Mouse (Mus musculus) cerebellum, adult 11 months (tissue): ENCODE data around the gene Mbnl2.

ENCODE experiments used
- DNase-seq: peaks from one replicate; pipeline ENCODE4 v3.0.0; 2022

Gene Mbnl2

DNA sequence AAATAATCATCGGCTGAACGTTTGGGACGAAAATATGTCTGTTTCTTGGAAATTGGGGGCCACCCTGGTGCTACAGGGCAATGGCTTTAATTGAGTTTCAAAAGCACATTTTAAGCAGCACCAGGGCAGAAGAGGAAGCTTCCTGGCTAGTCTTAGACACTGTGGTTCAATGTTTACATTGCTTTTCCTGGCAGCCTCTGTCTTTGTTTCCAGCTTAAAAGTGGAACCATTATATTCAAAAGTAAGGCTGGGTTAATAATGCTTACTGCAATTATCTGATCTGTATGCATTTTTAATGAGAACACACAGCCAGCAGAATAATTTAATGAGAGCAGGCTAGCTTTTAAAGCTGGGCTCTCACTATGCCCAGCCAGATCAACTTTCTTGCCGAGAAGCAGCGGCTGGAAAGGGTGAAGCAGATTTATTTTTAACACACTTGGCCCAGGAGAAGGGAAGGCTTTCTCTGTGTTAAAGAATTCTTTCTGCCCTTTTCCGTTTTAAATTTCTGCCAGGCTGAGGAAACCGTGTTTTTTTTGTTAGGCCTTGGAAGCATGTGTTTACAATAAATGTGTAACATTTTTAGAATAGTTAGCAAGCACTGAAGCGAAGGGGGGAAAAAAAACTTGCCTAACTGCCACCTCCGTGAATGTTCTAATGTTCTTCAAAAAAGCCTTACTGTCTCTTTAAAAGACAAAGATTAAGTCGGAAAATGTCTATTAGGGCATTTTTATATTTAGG is 1.0 kb downstream of the Mbnl2 start:
- DNase-seq, result no peak

DNA sequence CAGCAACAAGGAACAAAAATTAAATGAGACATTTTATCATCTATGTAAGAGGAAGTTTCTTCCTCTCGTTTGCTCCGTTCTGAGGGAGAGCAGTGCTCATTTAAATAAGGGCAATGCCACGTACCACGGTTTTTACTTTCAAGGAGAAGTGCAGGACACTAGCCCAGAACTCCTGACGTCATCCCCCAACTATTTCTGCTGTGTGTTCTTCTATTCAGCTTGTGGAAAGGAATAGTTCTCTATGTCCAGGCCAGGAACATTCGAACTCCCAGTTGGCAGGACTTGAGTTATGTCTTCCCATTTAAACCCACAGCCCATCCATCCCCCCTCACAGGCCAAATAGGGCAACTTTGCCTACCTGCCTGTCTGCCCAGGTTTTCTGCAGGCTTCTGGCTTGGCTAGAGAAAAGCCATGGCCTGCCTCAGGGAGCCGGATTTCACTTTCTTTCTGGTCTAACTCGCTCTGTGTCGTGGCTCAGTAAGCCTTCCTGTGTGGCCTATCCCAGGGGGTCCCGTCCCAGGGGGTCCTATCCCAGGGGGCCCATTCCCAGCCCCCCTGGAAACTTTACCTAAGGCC is 1.7 kb downstream of the Mbnl2 start:
- no peak for DNase-seq

DNA sequence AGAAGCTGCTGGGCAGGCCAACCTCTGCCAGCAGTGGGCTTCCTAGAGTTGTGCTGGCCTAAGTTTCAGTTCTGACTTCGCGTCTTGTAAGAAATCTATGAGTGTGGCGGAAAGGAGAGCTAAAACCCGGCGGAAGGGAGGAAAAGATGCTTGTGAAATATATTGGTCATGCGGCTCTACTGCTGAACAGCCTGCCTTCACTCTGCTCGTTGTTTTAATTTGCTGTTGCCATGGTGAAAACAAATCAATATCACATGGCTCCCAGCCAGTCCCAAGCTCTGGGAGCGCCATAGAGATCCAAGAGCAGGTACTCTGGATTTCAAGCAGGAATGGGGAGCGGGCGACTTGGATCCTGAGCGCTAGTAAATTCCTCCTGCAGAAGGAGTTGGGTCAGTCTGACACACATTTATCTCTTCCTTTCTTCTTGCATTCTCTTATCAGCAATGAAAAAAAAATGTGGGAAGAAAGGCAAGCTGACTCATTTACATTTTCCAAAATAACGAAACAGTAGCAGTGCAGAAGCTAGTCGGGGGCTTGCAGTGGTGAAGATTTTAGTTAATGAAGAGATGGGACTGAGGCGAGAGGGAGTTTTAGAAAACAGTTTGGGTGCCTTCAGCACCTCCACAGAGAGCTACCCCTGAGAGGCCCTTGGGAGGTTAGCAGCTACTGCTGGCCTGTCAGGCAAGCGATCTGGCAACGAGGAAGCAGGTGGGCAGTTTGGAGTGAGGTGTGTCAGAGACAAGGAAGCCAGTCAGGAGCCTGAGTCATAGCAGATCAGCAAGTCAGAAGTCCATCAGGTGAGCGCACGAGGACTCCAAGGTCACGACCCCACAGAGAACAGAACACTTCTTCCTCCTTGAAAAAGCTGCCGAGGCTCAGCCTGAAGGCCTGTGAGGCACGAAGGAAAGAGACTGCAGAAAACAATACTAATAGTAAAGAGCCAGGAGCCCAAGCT is 3.1 kb downstream of the Mbnl2 start:
- no peak for DNase-seq

DNA sequence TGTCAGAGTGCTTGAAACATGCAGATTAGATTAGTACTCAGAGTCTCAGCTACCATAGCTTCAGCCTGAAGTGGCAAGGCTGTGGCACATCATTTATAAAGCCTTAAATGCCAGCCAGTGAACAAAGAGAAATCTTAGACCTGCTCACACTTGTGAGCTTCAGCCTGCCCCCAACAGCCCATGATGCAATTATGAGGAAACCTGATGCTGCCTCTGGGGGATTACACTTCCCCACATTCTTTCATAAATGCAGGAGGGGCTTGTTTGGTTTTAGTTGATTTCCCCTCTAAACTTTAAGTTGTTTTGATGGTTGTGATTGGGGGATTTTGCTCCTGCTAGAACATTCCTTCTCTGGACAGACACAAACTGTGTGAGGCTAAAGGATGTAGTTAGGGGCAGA is 4.7 kb downstream of the Mbnl2 start:
- DNase-seq, result no peak

DNA sequence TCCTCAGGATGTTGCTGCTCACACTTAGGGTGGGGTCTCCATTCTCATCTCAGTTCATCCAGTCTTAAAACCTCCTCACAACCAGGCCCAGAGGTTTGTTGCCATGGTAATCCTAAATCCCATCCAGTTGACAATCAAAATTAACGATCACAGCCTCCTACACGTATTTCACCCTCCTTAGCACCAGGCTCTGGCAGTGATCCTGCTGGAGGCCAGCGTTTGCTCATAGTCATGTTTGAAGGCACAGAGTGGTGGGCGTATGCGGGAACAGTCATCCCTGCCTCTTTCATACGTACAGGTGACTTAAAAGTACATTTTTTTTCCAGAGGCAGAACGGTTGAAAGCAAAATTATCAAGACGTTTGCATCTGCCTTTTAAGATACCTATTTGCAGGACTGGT is 8.3 kb downstream of the Mbnl2 start:
- no peak for DNase-seq

DNA sequence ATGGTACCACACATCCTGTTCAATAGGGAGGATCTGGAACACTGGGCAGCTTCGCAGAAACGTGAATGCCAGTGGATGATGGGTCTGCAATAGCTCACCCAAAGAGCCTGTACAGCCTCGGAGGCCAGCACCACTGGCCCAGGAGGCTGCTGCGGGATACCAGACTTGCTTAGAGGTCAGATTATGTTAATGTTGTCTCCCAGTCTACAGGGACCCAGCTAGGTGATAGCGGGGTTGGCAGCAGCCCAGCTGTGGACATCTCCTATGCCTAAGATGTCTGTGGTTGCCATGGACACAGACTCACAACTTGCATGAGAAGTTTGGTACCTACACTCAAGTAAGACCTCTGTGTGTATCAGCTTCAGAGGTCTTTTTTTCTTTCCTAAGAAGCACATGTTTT is 9.0 kb downstream of the Mbnl2 start:
- DNase-seq, result no peak

DNA sequence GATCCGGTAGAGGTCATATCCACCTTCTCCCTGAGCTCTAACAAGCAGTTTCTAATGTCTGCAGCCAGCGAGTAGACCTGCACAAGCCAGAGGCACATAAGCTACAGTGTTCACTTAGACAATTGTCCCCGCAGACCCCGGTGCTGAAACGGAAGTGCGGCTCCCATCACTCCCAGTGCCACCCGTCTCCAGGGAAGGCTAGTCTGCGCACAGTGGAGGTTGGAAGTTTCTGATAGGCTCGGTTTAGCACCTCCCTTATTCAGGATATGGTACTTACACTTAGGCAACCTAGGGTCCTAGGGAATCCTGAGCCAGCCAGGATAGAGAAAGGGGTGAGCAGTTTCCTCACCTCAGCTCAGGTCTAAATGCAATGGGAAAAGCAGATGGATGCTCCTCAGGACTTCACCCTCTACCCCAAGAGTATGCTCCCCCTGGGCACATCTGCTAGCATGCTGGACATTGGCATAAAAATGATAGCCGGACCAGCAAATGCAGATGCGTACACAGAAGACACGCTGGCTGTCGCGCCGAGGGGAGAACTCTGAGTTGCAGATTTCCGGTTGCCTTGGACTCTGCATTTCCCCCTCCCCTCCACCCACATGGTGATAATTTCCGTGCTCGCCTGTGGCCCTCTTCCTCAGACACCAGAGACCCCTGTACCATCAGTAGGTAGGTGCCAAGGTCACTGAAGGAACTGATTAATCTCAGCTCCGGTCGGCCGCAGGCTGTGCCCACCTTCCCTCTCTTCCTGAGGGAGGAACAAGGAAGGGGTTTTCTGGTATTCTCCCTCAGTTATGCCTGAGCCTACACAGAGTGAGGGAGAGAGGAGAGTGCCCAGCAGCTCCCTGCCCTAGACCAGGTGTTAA is 11.9 kb downstream of the Mbnl2 start:
- no peak for DNase-seq

DNA sequence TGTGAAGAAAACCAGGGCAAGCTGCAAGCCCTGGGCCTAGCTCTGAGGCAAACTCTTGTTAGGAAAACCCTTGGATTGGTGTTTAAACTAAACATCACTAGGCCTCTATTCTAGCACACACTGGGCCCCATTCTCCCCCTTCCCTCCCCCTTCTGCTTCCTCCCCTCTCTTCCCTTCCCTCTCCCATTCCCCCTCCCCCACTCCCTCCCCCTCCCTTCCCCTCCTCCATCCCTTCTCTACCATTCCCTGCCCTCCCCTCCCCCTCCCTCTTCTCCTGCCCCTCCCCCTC is 12.5 kb downstream of the Mbnl2 start:
- DNase-seq, result no peak

DNA sequence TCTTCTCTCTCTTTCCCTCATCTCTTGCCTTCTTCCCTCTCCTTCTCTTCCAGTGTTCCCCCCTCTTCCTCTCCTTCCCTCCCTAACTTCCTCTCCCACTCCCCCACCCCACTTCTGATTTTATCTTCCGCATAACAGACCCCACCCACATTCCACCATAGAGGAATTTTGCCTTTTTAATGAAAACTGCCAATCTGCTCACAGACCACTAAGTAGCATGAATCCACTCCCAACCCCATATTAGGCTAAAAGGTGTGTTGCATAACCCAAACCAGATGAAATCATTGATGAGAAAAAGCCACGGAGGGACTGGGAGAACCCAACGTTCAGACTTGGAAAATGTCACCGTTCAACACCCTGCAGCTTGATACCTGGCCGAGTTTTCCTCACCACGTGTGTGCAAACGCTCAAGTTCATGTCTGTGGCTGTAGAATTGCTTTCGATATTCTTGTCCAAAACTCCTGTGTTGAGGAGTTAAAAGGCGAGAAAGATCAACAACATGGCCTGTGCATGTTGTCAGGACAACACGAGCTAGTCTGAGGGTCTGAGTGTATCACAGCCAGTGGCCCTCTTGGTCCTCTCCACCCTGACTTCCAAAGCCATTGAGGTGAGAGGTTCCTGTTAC is 13.0 kb downstream of the Mbnl2 start:
- DNase-seq, result no peak

DNA sequence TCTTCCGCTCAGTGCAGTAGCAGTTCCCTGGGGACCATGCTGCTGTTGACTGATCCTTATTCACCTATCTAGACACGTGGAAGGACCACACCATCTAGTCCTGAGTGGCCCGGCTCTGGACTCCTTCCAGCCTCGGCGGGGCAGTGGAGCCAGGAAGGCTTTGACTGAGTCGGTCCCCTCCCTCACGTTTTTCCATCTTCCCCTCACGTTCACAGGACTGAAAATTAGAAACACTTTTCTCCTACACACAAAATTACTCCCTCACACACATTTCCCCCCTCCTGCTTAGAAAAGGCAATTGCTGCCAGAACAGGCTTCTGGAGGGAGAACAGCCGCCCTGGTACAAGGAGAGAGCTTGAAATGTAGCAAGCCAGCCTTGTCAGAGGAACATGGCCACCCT is 13.6 kb downstream of the Mbnl2 start:
- no peak for DNase-seq

DNA sequence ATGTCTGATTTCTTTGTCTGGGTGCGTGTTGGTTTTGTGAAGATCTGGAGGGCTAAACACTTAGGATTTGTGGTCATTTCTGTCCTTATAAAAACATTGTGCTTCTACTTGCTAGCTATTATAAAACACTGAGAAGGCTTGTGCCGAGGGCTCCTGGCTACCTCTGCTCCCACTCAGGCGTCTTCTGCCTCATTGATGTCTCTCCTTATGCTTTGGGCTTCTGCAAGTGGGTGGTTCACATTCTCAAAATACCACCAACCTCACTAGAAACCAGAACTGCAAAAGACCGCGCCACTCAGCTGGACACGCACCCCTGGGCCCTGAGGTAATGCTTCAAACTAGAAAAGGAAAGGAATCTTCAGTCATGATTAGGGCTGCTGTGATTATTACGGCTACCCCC is 14.1 kb downstream of the Mbnl2 start:
- DNase-seq, result no peak

DNA sequence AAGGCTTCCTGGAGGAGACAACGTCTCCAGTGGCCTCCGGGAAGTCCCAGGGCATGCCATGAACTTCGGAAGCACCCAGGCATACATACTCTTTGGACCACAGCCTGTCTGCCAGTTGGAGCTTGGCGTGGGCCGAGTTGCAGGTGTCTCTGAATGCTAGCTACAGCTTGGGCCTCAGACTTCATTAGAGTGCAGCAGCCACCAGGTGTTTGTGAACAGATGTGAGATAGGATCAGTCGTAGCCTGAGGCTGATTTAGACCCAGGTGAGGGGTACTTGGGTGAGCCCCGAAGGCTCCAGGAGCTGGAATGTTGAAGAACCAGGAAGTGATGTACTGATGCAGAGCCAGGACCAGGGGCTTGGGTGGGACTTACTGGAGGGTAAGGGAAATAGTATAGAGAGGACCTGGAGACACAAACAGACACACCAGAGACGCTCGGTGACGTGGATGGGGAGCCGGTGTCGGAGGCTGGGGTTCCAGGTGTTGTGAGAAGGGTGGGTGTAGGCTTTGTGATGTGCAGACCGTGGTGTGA is 15.8 kb downstream of the Mbnl2 start:
- no peak for DNase-seq

DNA sequence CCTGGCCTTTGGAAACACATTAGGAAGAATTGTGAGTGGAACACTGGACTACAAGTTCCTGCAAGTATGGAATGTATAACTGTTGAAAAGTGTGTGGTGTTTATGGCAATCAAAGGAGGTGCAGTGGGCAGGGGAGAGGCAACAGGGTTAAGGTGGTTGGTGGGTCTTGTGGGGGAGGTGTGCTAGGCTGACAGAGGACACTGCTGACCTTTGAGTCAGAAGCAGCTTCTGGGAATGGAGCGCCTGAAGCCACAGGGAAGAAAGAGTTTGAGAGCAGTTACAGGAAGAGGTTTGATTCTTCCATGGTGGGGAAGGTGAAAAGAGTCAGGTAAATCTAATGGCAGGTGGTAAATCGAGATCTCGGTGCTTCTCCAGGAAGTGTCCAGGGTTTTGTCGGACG is 16.7 kb downstream of the Mbnl2 start:
- no peak for DNase-seq

DNA sequence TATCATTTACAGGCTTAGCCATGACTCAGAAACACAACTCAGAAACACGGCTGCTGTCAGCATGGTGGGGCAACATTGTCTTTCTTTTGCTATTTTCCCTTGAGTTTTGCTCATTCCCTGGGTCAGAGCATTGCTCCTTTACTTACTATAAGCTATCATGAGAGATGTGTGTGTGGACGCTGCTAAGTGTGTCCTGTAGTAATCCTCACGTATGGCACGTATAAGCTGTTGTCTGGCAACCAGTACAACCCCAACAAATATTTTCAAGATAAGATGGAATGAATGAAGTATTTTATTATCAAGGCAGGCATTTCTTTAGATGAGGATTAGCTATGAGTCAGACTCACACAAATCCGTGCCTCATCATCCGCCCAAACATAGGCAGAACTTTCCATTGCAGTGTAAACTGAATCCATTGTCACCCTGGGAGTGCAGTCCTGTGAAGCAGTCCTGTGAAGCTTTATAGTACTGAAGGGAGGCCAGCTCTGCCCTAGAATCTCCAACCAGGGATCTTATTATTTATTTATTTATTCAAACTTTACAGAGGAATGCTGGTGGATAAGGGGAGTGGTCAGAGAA is 17.2 kb downstream of the Mbnl2 start:
- DNase-seq, result no peak

DNA sequence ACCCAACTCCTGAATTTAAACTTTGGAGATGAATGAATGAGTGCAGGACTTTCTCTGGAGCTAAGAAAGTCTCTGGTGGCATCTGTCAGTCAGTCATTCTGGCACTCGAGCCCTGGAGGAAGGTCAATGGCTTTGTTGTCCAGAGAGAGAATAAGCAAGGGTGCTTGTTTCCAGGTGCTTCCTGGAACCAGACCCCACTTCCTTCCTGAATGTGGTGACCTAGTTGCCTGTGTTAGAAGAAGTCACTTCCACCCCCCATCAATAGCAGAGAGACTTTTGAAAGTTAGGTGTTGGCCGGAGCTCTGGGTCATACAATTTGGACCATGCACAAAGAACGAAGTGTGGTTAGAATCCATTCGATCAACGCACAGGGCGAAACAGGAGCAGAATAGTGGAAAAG is 19.0 kb downstream of the Mbnl2 start:
- DNase-seq, result no peak

DNA sequence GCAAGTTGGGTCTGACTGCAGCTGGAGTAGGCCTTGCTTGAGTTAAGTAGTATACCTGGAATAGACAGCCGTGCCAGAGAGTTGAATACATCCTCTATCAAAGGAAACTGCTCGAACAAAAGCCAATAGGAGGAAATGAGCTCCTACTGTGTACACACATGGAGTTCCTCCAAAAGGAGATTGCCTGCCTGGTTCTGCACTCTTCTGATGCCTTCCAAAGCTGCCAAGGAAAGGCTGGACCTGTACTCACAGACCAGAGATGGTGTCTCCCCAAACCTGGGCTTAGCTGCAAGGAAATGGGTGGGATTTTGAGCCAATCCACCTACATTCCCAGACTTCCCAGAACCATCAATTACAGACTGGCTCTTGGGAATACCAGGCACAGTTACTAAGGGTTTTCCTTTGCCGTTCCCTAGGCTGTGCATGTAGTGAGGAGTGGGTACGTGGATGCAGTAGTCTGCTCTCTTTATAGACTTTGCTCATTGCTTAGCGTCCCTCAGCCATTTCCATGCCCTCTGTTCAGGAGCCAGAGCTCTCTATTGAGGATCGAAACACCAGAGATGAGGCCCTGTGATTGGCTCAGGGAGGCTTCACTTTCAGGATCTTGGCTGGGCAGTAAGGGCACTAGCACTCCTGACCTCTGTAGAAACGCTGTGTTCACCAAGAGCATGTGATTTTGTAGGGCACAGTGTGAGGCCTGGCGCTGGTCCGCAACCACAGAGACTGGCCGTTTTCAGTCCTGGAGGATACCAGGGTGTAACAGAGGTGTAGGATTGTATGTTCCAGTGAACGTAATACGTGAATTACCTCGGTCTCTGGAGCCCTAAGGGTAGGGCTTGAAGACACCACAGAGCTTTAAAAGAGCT is 20.1 kb downstream of the Mbnl2 start:
- peak; percentile 47 for DNase-seq

DNA sequence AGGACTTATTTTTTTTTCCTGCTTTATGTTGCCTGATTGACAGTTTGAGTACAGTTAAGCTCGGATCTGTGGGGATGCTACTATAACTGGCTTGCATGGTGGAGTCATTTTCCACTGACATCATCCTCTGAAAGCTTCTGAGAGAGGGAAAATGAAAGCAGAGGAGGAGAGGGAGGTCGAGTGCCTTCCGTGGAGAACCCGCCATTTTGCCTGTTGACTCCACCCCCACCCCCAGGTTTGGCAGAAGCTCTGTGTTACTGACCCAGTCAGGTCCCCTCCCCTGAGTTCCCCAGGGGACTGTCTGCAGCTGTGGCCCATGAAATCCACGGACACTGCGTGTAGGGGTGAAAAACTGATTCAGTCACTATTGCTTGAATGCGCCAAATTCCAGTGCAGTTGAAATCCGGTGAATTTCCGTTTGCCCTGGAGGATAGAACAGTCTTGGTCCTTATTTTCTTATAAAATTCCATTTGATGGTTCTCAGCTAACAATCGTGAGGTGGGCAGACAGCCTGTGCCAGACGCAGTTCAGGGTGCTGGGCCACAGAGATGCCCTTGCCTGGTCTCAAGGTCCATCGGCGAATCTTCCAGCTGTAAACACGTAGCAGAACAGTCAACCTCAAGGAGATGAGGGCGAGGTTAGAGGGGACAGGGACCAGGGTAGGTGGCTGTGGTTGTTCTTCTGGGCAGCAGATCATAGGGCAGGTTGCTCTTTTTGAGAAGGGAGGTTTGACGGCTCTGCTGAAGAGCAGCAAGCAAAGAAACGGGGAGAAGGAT is 20.9 kb downstream of the Mbnl2 start:
- no peak for DNase-seq

DNA sequence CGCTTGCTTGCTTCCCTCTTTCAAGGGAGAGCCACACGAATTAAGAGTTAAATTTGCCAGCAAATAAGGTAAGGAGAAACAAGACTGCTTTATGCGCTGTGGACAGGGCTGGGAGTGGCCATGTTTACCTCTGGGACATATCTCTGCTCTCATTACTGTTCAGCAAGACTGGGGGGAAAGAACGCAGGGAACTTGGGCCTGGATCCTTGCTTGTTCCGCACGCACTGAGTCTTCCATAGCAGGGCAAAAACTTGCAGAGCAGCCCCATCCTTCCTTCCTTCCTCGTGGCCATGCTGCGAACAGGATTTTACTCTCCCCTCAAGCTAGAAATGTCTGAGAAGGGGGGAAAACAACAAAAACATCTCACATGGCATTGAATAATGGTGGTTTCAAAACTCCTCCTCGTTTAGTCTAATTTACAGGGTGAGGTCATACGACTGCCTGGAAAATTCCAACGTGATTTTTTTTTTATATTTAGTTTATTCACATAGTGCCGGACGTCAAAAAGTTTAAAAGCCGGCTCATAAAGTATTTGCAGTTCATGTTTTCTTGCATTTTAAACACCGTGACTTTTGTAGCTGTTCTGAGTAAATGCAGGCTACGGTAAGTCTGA is 21.8 kb downstream of the Mbnl2 start:
- no peak for DNase-seq

DNA sequence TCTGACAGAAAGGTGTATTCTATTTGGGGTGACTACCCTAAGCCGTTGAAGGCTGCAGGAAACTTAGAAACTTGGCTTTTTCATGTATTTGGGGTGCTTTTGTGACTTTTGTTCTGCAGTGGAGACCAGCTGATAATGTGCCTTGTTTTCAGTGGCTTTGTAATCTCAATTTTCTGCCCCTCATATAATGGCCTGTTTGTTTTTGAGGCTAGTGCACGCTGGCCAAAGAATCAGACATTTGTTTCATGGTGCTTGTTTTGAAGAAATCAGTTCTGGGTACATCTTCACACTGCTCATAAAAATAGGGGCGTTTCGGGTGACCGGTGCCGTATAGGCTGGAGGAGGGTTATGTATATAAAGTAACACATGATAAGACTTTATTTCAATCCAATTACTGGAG is 22.4 kb downstream of the Mbnl2 start:
- no peak for DNase-seq

DNA sequence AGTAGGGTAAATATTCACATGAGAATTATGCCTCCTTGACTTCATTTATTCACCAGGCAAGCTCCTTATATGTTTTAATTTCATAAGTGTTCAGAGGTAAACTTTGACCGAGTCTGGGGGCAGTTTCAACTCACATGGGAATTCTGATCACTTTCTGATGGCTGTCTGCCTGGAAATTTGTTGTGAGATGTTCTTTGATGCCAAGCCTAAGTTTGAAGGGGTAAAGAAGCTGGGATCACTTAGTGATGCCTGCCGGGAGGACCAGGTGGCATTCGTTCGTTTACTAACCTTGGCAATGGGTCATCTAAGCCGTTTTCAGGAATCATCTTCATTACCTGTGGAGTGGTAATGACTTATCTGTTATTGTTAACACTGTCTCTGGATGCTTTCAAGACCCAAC is 23.0 kb downstream of the Mbnl2 start:
- no peak for DNase-seq
